Mouse (Mus musculus) ES-E14 (cell line): ENCODE measurements around the gene Rragc.

Experiments used
- HCFC1 ChIP-seq: IDR thresholded peaks from 2 replicates; pipeline ENCODE4 v1.6.1; 2012; ENCODE audit warnings: low read length, inconsistent platforms, borderline replicate concordance; ENCODE audit not compliant: insufficient read depth
- MAFK ChIP-seq: IDR thresholded peaks from 2 replicates; pipeline ENCODE4 v1.6.1; 2014; ENCODE audit warnings: mild to moderate bottlenecking, low read depth, low read length, inconsistent platforms; ENCODE audit not compliant: insufficient read depth
- ZC3H11A ChIP-seq: IDR thresholded peaks from 2 replicates; pipeline ENCODE4 v1.6.1; 2012; ENCODE audit warnings: low read depth, mild to moderate bottlenecking, inconsistent platforms, low read length, borderline replicate concordance
- ZNF384 ChIP-seq: IDR thresholded peaks from 2 replicates; pipeline ENCODE4 v1.6.1; 2012; ENCODE audit warnings: low read depth, low read length, inconsistent platforms

DNA sequence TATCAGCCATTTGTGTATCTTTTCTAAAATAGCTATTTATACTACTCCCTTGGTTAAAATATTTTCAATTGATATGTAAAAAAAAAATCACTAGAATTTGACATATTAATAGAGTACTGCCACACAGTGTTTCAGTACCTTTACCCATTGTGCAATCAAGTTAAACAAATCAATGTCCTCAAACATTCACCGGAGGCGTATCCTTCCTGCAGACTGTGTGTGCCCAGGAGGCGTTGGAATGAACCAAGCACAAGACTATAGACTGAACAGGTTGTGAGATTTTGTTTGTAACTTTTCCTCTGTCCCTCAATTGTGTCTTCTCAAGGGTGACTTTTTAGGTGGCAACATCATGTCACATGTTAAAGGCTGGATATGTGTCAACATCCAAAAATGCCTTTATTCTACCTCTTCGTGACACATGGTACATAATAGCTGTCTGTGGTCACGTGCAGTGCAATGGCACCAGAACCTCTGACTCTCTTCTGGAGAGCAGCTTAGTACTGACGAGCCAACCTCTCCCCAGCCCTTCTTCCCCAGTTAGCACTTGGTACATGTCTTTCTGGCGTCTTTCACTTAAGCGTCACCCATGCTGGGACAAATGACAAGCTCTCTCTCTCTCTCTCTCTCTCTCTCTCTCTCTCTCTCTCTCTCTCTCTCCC is 51.5 kb downstream of the Rragc start:
- TF ChIP-seq ZC3H11A: no peak
- no peak for TF ChIP-seq ZNF384
- TF ChIP-seq MAFK: no peak
- no peak for TF ChIP-seq HCFC1
